Mouse (Mus musculus) kidney, embryonic 16.5 days (tissue): Measurements from ENCODE around the gene Tiam2. TPM values are rescaled to one million over a fixed set of nuclear protein-coding genes. Genes with fewer than 3 reads are reported as not detected.

Experiments used
- ATAC-seq: fragments of 200-750 bp; cut with Nextera tagmentation; 2 replicates; pipeline ENCODE4 v1.8.0; 2017; ENCODE audit warnings: moderate TSS enrichment; ENCODE audit not compliant: low FRiP score, low TSS enrichment
- H3K27ac ChIP-seq: fragments of 300-500 bp; sonication (generic); 2 replicates; pipeline ENCODE4 v1.5.1; 2014; ENCODE audit warnings: low read length
- H3K27me3 ChIP-seq: fragments of 300-500 bp; sonication (generic); 2 replicates; pipeline ENCODE4 v1.6.1; 2014; ENCODE audit warnings: low read length, control low read depth, mixed read lengths; ENCODE audit not compliant: insufficient read depth
- H3K36me3 ChIP-seq: fragments of 300-500 bp; sonication (generic); 2 replicates; pipeline ENCODE4 v1.6.1; 2014; ENCODE audit warnings: low read length, control low read depth, mixed read lengths; ENCODE audit not compliant: insufficient read depth
- H3K4me1 ChIP-seq: fragments of 300-500 bp; sonication (generic); 2 replicates; pipeline ENCODE4 v1.6.1; 2014; ENCODE audit warnings: low read length, control low read depth, mixed read lengths; ENCODE audit not compliant: insufficient read depth
- H3K4me2 ChIP-seq: fragments of 300-500 bp; sonication (generic); replicated peaks from 2 replicates; pipeline ENCODE4 v1.6.1; 2014; ENCODE audit warnings: low read depth, low read length
- H3K4me3 ChIP-seq: fragments of 300-500 bp; sonication (generic); 2 replicates; pipeline ENCODE4 v1.5.1; 2014; ENCODE audit warnings: mild to moderate bottlenecking, low read length
- H3K9ac ChIP-seq: fragments of 300-500 bp; sonication (generic); replicated peaks from 2 replicates; pipeline ENCODE4 v1.6.1; 2014; ENCODE audit warnings: low read length
- H3K9me3 ChIP-seq: fragments of 300-500 bp; sonication (generic); 2 replicates; pipeline ENCODE4 v1.6.1; 2016; ENCODE audit warnings: low read length, control low read depth
- WGBS: fragments of 180-500 bp; shearing (Covaris S2); extraction: QIAGEN DNeasy Blood & Tissue Kit; methylation state at CpG from one replicate; pipeline ENCODE4 v1.1.7; 2014; 5-methylcytosine and 5-hydroxymethylcytosine counted together
- polyA plus RNA-seq: library from polyadenylated mRNA; unstranded; fragments of >200 nt; fragmentation: Nextera tagmentation; extraction: Ambion mirVana; gene quantifications from 2 replicates; pipeline ENCODE4 v1.2.1, GENCODE M21; 2015

Gene Tiam2
- 5.0 and 5.5 TPM in 2 replicates for polyA plus RNA-seq

GRCm38 (mm10) chr17:3326148-3326902 is at the start of gene Tiam2:
Tiam2 (plus strand) TSS chr17:3326573.
- peaks cover 8% of the 10 kb centered on the region for H3K4me1 ChIP-seq
- H3K36me3 ChIP-seq: no peaks in the 10 kb centered on the region
- peak within 1 kb of the TSS; percentile 78 for H3K4me2 ChIP-seq
- H3K4me3 ChIP-seq: peak within 1 kb of the TSS; percentile 54
- no peak within 1 kb of the TSS for H3K27ac ChIP-seq
- H3K9ac ChIP-seq: peak within 1 kb of the TSS; percentile 58
- H3K27me3 ChIP-seq: 0 out of 2 replicates have a peak, but pooled peaks cover 6% of the 10 kb centered on the region
- ATAC-seq: peak; percentile 92
- no peaks in the 10 kb centered on the region for H3K9me3 ChIP-seq
- WGBS: under 1% methylated on average over 53 of the region's 55 CpGs

- WGBS: 65% methylated on average over 2 of the region's 2 CpGs
- no peaks in the 10 kb centered on the region for H3K36me3 ChIP-seq
- H3K27ac ChIP-seq: no peak overlapping the region
- no peak overlapping the region for H3K4me2 ChIP-seq
- H3K4me3 ChIP-seq: no peak overlapping the region
- H3K4me1 ChIP-seq: no peaks in the 10 kb centered on the region
- H3K9ac ChIP-seq: no peak overlapping the region
- H3K9me3 ChIP-seq: 0 out of 2 replicates have a peak, but pooled peaks cover 2% of the 10 kb centered on the region
- H3K27me3 ChIP-seq: no peaks in the 10 kb centered on the region
- no peak for ATAC-seq
Measured at GRCm38 (mm10) chr17:3280321-3280720, 46.1 kb upstream of the Tiam2 start.

DNA sequence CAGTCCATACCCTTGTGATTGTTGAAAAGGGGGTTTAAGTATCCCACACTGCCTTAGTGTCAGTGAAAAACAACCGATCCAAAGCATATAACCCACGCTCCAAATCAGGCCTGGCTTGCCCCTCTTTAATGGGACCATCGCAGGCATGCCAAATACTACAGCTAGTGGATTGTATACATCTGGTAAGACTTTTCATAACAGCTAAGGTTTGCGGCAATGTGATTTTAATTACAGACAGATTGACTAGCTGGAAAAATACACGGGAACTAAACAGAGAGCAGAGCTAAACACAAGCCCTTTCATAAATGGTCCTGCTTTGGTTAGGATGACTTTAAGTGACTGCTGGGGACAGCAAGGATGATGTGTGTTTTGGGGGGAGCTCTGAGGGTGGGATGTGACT is 44.4 kb upstream of the Tiam2 start:
- H3K36me3 ChIP-seq: no peaks in the 10 kb centered on the region
- H3K4me3 ChIP-seq: no peak overlapping the region
- WGBS: 76% methylated on average over 5 of the region's 5 CpGs
- ATAC-seq: no peak
- no peak overlapping the region for H3K4me2 ChIP-seq
- H3K9ac ChIP-seq: no peak overlapping the region
- H3K27me3 ChIP-seq: no peaks in the 10 kb centered on the region
- H3K9me3 ChIP-seq: 0 out of 2 replicates have a peak, but pooled peaks cover 2% of the 10 kb centered on the region
- H3K4me1 ChIP-seq: no peaks in the 10 kb centered on the region
- H3K27ac ChIP-seq: no peak overlapping the region

DNA sequence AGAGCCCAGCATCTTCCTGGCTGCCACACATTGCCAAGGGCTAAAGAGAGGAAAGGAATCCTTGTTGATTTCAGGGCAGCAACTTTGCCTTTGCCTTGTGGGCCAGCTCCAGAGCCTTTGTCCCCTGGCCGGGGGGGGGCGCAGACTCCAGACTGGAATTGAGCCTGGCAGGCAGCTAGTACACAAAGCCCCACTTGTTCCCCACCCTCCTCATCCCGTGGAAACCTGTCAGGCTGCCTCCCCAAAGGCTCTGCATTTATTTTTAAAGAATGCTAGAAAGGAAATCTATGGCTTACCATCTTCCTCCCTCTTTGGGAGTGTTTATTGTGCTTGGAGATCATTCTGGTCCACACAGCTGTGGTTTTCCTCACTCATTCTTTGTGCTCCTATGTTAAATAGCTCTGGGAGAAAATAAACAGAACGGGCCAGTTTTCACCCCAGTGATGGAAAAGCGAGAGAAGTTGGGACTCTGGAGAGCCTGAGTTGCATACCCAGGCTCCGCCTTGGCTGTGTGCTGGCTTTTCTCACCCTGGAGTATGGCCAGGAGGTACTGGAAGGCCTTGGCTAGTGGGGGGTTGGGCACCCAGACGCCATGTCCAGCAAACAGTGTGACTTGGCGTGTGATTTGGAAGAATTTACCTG is 41.2 kb upstream of the Tiam2 start:
- H3K27me3 ChIP-seq: no peaks in the 10 kb centered on the region
- no peak overlapping the region for H3K4me3 ChIP-seq
- H3K27ac ChIP-seq: no peak overlapping the region
- H3K4me2 ChIP-seq: no peak overlapping the region
- ATAC-seq: no peak
- H3K9ac ChIP-seq: no peak overlapping the region
- WGBS: 48% methylated on average over 8 of the region's 8 CpGs
- H3K4me1 ChIP-seq: no peaks in the 10 kb centered on the region
- H3K36me3 ChIP-seq: no peaks in the 10 kb centered on the region
- 0 out of 2 replicates have a peak, but pooled peaks cover 2% of the 10 kb centered on the region for H3K9me3 ChIP-seq

- Histone ChIP-seq H3K9ac (no peak overlapping the region), H3K36me3 (no peaks in the 10 kb centered on the region), H3K4me3 (no peak overlapping the region), H3K4me2 (no peak overlapping the region), H3K4me1 (no peaks in the 10 kb centered on the region), H3K9me3 (0 out of 2 replicates have a peak, but pooled peaks cover 2% of the 10 kb centered on the region), H3K27ac (no peak overlapping the region), H3K27me3 (no peaks in the 10 kb centered on the region)
- 62% methylated on average over 8 of the region's 8 CpGs for WGBS
- no peak for ATAC-seq
Measured at GRCm38 (mm10) chr17:3286123-3286825, 40.1 kb upstream of the Tiam2 start.

DNA sequence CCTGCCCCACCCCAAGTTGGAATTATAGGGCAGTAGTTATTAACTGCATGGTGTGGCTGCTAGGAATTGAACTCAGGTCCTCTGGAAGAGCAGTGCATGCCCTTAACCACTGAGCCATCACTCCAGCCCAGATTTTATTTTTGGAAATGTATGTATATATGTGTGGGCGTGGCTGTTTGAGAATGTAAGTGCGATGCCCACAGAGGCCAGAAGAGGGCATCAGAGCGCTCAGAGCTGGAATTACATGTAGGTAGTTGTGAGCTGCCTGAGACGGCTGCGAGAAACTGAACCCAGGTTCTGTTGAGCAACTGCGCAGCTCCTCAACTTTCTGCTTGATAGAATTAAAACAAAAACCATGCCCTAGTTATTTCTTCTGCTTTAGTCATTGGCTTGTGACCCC is 38.0 kb upstream of the Tiam2 start:
- no peak overlapping the region for H3K4me3 ChIP-seq
- 18% methylated on average over 6 of the region's 6 CpGs for WGBS
- H3K4me2 ChIP-seq: no peak overlapping the region
- ATAC-seq: peak; percentile 61; the same call in 1 of the 2 replicates
- no peak overlapping the region for H3K9ac ChIP-seq
- no peaks in the 10 kb centered on the region for H3K36me3 ChIP-seq
- H3K27ac ChIP-seq: no peak overlapping the region
- 0 out of 2 replicates have a peak, but pooled peaks cover 2% of the 10 kb centered on the region for H3K9me3 ChIP-seq
- H3K27me3 ChIP-seq: no peaks in the 10 kb centered on the region
- no peaks in the 10 kb centered on the region for H3K4me1 ChIP-seq

- H3K9me3 ChIP-seq: no peaks in the 10 kb centered on the region
- peaks cover 9% of the 10 kb centered on the region for H3K4me1 ChIP-seq
- 19% methylated on average over 2 of the region's 2 CpGs for WGBS
- H3K4me2 ChIP-seq: no peak overlapping the region
- no peak overlapping the region for H3K9ac ChIP-seq
- no peak overlapping the region for H3K27ac ChIP-seq
- H3K4me3 ChIP-seq: no peak overlapping the region
- no peaks in the 10 kb centered on the region for H3K27me3 ChIP-seq
- 0 out of 2 replicates have a peak, but pooled peaks have one; percentile 43 for ATAC-seq
- H3K36me3 ChIP-seq: no peaks in the 10 kb centered on the region
Measured at GRCm38 (mm10) chr17:3295097-3295496, 31.3 kb upstream of the Tiam2 start.

GRCm38 (mm10) chr17:3299487-3299886 is 26.9 kb upstream of the Tiam2 start:
- peaks cover 9% of the 10 kb centered on the region for H3K4me1 ChIP-seq
- no peaks in the 10 kb centered on the region for H3K27me3 ChIP-seq
- no peaks in the 10 kb centered on the region for H3K36me3 ChIP-seq
- no peak overlapping the region for H3K27ac ChIP-seq
- H3K4me3 ChIP-seq: no peak overlapping the region
- WGBS: 34% methylated on average over 6 of the region's 6 CpGs
- H3K4me2 ChIP-seq: no peak overlapping the region
- ATAC-seq: peak; percentile 63; the same call in 1 of the 2 replicates
- no peak overlapping the region for H3K9ac ChIP-seq
- no peaks in the 10 kb centered on the region for H3K9me3 ChIP-seq

DNA sequence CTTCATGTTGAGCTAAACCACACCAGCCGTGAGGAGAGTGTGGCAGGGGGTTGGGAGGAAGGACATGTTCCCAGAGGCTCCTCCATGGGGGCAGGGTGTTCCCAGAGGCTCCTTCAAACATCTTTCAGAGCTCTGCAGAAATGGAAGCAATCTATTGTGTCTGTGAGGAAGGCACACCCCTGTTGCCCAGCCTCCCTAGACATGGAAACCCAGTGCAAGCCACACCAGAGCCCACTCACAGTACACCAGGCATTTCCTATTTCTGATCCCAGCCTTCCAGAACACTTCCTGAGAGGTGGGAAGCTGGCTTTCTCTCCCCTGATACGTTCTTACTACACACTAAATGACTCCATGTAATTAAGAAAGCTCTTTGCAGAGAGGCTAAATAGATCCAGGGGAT is 20.4 kb upstream of the Tiam2 start:
- Histone ChIP-seq H3K9me3 (no peaks in the 10 kb centered on the region), H3K36me3 (no peaks in the 10 kb centered on the region), H3K9ac (no peak overlapping the region), H3K4me1 (no peaks in the 10 kb centered on the region), H3K4me2 (no peak overlapping the region), H3K27me3 (no peaks in the 10 kb centered on the region), H3K27ac (no peak overlapping the region), H3K4me3 (no peak overlapping the region)
- 47% methylated on average over 2 of the region's 2 CpGs for WGBS
- no peak for ATAC-seq
